Mouse (Mus musculus) spleen, postnatal 4 days (tissue): ENCODE measurements at regions not wholly inside any gene's neighbourhood (a gene's known extent, or its start where the extent isn't known, plus 50 kb on each side); places are given as distances from the start of the nearest gene placed in this dataset.

ENCODE experiments used
- DNase-seq, 2 experiments: peaks; one replicate each; pipeline ENCODE4 v3.0.0; 2022; ENCODE audit warnings: low spot score in 2 of 2

DNA sequence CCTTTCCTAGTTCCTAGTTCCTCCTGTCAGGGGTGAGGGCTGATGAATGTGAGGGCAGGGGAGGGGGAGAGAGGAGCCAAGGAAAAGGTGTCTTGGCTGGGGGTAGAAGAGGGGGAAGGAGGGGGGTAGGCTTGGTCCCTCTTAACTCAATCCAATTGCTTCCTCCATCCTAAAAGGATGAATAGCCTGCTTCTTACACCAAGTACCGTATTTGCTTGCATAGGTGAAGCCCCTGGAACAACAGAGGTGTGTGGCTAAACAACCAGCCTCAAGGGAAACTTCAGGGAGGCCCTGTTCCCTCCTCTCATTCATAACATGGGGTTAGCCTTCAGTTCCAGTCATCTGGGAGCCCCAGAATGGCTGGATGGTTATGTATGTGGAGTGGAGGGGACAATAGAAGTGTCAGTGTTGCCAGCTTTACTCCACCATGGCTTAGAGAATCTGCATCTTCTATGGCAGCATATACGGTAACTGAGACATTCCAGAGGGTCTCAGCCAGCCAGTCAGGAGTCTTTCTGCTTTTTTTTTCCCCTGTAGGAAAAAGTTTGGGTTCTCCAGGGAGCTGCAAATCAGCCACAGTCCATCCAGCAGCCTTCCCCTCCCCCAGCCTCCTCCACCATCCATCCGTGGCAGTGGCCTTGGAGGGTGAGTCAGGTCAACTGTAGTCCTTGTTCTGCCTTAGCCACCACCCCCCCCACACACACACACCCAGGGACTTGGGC is 100.2 kb upstream of the Ccnd2 start:
- DNase-seq = no peak

DNA sequence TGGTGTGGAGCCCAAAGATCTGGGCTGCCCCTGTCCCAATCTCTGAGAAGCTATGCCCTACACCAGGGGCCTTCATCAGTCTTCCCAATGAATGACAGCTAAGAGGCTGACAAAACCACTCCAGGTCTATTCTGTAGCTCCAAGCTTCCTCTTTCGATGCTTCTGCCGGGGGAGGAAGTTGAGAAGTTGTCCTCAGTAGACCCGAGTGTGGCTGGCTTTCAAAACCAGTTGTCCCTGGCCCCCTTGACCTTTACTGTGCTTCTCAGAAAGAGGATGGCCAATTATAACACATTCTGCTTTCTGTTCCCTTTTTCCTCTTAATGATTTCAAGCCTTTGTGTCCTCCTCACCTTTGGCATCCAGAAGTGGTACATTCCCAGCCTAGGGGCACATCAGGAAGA is 101.9 kb upstream of the Ccnd2 start:
- no peak for DNase-seq

DNA sequence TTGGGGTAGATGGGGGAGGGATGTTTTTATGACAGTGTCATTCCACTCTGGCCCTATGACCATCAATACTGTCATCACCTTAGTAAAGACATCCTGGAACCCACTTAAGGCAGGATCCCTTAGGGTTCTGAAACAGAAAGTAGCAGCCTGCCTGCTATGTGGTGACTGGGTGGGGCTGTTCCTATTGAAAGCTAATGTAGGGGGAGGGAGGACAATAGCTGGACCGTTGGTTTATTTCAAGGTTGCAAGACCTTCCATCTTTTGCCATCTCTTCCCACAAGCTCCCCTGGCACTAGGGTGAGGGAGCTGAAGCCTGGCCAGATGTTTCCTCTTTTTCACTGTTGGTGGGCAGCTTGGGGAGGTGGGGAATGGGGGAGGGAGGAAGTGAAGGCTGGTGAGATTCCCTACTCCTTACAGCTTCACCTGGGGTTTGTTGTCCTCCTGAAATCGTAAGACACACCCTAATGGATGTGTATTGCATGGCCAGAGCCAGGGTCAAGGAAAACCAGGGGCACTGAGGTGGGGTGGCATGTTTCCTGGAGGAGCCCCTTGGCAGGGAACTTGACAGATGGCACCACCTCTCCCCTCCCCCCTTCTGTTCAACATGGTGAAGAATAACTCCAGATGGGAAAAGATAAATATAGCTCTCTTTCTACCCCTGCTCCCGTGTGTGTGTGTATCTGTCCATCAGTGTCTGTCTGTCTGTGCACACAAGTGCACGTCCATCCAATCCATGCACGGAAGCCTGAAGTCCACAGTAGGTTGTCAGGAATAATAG is 112.1 kb upstream of the Ccnd2 start:
- no peak for DNase-seq

DNA sequence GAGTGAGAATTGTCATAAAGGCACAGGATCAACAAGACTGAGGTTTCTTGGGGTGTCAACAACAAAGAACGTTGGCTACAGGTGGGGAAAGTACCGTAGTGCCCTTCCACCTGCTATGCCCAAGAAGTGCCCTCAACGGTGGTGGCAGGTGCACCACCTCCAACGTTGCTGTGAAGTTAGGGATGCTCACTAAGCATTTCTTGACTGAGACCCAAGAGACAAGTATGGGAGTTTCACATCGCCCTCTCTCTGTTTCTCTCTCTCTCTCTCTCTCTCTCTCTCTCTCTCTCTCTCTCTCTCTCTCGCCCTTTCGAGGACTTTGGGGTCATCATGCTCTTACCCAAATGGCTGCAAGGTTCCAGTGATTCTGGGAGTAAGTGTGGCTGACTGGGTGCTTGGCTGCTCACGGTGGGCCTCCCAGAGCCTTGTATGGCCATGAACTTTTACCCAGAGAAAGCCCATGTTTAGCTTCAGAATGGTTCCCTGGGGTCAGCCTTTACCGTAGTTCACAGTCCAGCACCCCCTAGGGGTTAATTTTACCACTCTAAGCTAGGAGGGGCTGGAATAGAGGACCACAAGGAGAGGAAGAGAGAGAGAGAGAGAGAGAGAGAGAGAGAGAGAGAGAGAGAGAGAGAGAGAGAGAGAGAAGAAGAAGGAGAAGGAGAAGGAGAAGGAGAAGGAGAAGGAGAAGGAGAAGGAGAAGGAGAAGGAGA is 113.2 kb upstream of the Ccnd2 start:
- no peak for DNase-seq

DNA sequence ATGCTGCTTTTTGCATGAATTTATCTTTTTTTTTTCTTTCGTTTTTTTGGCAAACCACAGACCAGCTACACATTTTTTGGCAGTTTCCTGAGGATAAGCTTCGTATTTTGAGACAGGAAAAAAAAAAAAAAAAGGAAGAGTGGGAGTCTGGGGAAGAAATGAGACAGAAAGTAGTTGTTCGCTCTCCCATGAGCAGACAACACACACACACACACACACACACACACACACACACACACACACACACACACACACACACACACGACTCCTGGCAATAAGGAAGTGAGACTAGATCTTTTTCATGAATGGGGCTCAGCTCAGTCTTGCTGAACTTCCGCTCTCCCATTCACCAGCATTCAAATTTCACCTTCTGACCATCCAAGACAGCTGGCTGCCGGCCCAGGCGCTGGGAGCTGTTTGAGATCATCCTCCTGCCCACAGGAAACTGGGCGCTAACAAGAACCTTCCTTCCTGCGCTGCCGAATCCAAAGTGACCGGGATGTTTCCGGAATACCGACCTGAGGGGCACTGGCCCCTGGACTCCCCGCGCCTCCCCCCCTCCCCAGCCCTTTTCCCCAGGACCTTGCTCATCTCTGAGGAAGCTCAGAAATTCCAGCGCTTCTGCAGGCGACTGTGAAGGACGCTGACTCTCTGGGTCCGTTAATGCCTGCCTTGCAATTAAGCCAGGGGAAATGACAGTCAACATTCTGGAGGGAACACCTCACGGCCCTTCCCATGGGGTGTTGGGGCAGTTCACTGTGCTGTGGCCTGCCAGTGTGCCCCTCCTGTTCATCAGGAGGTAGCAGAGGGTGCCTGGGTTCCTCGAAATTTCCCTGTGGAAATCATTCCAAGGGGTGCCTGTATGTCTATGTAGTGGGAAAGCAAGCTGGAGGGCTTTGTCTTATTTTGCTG is 114.2 kb upstream of the Ccnd2 start:
- DNase-seq = peak; percentile 51 to 72

DNA sequence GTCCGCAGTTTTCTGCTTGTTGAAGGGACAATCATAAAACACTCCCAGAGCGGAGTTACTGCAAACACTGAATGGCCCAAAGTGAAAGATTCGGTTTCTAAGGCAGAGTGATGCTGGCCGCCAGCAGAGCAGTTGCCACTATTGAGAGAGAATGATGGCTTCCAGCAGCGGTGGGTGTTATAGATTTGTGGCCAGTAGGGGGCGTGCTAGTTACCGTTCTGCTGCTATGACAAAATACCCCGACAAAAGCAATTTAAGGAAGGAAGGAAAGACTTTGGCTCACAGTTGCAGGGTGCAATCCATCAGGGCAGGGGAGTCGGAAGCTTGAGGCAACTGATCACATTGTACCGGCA is 114.8 kb upstream of the Ccnd2 start:
- peak; percentile 49 to 79 for DNase-seq

DNA sequence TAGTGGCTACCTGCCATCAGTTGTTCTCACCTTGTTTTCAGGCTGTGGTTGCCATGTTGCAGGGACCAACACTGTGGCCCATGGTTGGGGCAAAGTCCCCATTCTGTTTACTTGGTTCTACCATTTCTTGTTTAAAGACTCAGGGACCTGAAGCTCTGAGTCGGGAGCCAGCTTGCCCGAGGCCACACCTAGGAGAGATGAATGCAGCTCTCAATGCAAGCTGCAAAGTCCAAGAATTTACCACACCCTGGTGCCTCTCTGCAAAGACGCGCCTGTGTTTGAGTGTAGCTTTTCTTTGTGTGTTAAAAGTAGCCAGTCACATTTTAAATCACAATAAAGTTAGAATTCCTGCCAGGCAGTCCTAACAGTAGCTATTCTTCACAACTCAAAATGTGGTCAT is 117.0 kb upstream of the Ccnd2 start:
- no peak for DNase-seq

DNA sequence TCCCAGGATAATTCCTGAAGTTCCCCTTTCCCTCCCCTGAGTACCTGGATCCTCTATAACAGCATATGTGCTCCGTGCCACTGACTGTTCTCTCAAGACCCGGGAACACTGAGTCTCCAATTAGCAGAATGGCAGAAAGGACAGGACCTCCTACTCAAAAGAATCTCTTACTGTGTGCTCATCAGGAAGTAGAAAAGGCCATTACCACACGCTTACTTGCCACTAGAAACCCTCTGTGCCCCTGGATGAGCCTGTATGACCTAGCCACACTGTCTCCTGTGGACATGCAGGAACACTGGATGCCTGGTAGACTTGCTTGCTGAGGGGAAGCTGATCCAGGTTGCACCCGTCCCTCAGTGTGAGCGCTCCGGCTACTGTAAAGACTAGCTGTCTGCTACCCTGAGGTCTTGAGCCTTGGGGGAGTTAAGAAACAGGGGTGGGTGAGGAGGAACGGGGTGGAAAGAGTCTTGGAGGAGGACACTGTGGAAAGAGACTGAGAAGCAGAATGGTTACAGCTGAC is 117.6 kb upstream of the Ccnd2 start:
- DNase-seq = no peak

DNA sequence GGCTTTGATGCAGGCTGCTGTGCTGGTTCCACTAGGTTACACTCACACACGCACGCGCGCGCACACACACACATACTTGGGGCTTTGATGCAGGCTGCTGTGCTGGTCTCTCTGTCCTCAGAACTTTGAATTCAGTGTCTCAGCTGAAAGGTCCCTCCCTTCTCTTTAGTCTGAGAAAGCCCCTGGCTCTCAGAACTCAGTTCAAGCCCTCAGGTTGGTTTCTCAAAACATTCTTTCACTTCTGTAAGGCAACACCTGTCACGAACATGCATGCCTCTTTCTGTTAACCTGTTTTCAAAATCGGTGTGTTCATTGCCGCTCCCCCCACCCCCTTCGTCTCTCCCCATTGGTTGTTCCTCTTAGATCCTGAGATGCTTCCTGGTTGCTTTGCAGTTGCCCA is 118.8 kb upstream of the Ccnd2 start:
- DNase-seq = no peak

DNA sequence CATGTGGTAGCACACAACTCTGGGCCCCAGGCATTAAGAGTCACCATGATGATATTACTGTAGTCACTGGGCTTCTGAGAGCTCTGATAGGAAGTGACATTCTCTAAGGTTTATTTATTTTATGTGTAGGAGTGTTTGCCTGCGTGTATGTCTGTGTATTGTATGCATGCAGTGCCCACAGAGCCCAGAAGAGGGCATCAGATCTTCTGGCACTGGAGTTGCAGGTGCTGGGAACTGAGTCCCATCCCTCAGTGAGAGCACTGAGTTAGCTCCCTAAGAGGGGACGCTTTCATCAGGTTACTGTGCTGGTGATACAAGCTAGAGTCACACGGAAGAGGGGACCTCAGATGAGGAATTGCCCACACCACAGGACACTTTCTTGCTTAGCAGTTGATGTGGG is 119.4 kb upstream of the Ccnd2 start:
- no peak for DNase-seq

DNA sequence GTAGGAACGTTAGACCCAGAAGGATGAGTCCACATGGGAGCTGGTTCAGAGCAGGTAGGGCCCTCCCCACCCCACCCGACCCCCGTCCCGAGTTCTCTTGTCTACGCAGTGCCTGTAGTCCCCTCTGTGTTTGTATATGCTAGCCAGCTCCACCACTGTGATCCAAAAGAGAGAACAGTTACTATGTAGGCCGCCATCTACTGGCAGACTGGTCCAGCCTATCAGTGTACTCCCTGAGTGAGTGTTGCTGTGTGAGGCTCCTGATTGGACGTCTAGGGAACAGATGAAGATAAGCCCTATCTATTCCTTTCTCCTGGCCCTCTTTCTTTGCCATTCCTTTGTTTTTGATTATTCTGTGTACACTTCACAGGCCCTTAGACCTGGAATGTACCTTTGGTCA is 120.6 kb upstream of the Ccnd2 start:
- peak in 1 of 2 experiments; percentile 30 for DNase-seq

DNA sequence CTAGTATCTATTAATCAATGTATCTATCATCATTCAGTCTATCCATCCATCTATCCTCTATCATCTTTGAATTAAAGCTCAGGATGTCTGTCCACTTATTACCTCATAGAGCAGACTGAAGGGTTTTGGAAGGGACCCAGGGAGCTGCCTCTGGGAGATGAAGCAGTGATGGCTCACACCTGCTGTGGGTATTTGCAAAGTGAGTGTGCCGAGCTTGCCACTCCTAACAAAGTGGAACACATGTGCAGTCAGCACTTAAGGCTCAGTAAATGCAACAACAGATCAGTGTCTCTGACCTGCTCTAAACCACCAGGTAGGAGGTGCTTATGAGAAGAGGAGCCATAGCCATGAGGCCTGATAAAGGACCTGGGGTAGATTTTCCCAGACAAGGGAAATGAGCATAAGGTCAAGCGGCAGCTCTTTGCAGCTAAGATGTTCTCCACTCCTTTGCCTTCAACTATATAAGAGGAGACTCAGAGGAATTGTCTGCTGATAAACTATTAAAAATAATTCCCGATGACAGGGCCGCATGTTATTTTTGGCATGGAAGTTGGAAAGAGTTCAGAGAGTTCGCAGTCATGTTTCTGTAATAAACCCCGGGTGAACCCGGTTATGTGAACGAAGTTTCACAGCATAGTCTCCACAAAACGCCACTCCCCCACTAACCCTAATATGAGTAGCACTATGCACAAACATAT is 122.9 kb upstream of the Ccnd2 start:
- no peak for DNase-seq

DNA sequence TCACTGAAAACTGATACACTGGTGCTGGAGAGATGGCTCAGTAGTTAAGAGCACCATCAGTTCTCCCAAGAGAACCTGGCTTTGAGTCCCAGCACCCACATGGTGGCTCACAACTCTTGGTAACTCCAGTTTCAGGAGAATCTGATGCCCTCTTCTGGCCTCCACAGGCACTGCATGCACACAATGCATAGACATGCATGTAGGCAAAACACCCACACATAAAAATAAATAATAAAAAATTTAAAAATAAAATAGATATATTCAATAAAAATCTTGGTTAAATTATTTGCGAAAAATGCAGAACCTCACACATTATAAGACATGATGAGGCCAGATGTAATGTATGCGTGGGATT is 123.4 kb upstream of the Ccnd2 start:
- no peak for DNase-seq

DNA sequence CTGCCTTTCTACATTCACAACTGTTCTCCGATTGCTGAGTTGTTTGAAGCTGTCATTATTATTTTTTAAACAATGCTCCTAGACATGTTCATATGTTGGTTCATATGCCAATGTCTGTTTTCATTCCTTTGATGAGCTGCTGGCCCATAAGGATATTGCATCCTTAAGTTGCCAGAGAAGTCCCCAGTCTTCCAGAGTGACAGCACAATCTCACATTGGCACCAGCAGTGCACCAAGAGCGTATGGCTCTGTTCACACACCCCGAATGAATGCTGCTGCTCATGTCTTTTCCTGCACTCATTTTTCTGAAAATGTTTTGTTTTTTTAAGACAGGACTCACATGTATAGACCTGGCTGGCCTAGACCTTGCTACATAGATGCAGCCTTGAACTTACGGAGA is 124.4 kb upstream of the Ccnd2 start:
- no peak for DNase-seq

DNA sequence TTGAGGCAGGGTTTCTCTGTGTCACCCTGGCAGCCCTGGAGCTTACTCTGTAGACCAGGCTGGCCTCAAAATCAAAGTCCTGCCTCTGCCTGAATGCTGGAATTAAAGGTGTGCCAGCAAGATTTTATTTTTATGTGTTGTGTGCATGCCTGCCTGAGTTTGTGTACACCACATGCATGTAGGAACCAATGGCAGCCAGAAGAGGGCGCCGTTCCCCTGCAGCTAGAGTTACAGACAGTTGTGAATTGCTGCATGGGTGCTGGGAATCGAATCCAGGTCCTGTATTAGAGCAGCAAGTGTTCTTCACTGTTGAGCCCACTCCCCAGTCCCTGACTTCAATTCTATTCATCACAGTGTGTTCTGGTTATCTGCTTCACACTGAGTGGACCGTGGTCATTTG is 126.4 kb upstream of the Ccnd2 start:
- no peak for DNase-seq

DNA sequence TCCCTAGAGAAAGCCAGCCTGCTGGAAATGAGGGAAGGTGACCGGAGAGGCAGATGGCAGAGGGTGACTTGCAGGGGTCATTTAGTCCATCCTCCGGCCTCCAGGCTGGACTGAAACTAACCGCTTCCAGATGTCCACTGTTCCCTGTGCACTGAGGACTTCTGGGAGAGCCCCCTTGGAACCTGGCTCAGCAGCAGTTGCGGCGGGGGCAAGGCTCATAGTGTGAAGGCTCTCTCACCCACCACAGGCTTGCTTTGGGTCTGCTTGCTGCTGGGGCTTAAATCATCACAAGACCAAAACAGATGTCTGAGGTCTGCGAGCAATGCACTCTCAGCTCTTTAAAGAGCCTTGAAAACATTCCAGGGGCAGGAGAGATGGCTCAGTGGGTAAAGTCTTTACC is 132.2 kb upstream of the Ccnd2 start:
- no peak for DNase-seq

DNA sequence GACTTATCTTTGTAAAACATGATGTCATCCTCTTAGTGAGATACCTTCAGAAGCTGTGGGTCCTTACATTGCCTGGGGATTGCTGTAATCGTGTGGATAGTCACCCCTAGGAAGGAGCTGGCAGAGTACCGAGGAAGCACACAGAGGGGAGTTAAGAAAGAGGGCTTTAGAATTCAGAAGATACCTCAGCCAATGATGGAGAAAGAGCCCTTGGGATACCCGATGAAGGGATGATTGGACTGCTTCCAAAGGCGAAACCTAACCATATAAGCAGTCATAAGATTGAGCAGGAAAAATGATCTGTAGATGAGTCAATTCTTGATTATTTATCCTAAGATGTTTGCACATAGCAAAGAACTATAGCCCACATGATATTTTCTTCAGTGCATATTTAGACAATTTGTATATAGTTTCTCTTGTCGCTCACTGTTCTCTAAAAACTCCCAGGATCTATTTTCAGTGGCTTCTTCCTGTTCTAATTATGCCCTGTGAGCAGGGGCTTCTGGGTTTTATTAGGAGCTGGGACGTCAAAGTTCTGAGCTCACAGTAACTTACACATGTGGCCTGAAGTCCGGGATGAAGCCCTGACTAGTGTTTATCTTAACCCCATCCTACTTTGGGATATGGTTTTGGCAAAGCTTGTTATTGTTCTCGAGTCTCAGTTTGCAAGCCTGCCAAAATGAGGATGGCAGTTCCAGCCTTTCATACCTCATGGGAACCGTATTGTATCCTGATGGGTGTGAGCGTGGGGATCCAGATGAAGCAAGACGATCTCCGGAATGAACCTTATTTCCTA is 134.9 kb upstream of the Ccnd2 start:
- DNase-seq = no peak

DNA sequence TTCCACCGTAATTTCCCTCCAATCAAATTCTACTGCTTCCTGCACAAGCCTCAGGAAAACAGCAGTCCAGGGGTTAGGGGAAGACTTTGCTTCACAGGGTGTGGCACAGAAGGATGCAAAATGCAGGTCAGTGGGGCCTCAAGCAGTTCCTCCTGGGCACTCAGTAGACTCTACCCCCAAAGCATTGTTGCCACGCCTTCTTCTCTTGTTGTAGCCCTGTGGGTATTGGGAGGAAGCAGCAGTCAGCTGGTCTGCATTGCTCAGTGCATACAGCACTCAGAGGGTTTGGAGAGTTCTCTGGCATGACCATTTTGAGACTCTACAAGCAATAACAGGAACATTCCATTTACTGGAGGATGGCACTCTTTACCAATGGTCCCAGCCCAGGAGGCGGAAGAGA is 137.0 kb upstream of the Ccnd2 start:
- DNase-seq = peak in 1 of 2 experiments; percentile 32

DNA sequence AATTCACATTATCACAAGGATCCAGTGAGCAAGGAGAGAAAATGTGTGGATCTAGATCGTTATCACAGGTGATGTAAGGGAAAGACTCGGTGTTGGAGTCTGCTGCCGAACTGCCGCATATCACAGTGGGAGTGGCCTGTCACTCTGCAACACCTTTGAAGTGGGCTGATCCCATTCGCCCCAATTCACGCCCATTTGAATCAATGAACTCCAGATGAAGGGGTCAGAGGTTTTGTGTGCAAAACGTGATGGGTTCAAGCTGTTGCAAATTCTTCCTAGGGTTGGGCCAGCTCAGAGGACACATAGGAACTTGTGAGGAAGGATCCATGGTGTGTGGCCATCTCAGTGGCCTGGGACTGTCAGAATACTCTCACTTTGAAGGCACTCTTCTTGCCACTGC is 139.9 kb upstream of the Ccnd2 start:
- DNase-seq = no peak

DNA sequence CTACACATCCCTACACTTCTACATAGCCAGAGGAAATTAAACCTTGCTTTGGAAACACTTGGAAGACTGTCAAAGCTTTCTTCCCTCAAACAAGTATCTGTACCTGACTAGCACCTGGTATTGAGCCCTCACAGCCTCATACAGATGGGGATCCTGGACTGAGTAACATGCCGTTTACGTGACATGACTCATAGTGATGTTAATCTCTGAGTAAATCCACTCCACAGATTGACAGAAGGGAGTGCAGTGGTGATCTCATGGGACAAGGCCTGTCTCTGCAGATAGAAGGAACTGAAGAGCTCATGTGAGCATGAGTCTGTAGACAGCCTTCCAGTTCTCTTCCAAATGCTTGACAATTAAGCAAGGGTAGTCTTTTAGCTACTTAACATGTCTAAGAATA is 141.8 kb upstream of the Ccnd2 start:
- no peak for DNase-seq
